Mouse (Mus musculus) MEL (cell line): ENCODE data around the gene Bmpr1b.

Source experiments
- CTCF ChIP-seq, 3 experiments: IDR thresholded peaks in 2 of 3; conservative IDR thresholded peaks in 1 of 3; 2 replicates each; pipeline ENCODE4 v1.5.1; 2011 to 2012; ENCODE audit warnings: low read length in 3 of 3, low read depth in 2 of 3, mild to moderate bottlenecking in 2 of 3, improper control_type of control experiment in 1 of 3, inconsistent platforms in 1 of 3, mixed read lengths in 1 of 3, moderate library complexity in 1 of 3; ENCODE audit not compliant: control insufficient read depth in 1 of 3, insufficient read depth in 1 of 3, poor library complexity in 1 of 3, severe bottlenecking in 1 of 3
- MXI1 ChIP-seq: IDR thresholded peaks from 2 replicates; pipeline ENCODE4 v1.6.1; 2011; ENCODE audit warnings: mild to moderate bottlenecking, low read depth, low read length, improper control_type of control experiment
- POLR2A ChIP-seq, 2 experiments: IDR thresholded peaks; 2 replicates each; pipeline ENCODE4 v1.6.1; 2011 to 2012; ENCODE audit warnings: low read length in 2 of 2, mild to moderate bottlenecking in 2 of 2, control low read depth in 1 of 2, improper control_type of control experiment in 1 of 2, low read depth in 1 of 2, moderate library complexity in 1 of 2; ENCODE audit not compliant: control insufficient read depth in 1 of 2, insufficient read depth in 1 of 2, poor library complexity in 1 of 2

DNA sequence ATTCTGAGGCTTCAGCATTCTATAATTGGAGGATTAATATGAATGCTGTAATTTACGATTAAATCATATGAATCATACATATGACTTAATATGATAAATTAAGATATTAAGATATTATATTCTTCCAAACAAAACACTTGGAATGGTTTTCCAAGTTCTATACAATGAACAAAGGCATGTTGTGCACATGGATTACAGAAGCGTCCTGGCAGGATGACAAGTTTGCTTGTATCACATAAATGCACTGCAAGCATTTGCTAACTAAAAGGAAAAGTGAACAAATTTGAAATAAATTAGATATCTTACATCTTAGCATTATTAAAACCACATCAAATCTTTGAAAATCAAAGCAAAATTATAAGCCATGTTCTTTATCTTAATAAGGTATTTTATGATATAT is 222.4 kb downstream of the Bmpr1b start:
- TF ChIP-seq MXI1: no peak
- TF ChIP-seq POLR2A (IDR thresholded peaks at IDR 0.05; ENCODE audit: control insufficient read depth in 1 of 2, insufficient read depth in 1 of 2, low read depth in 1 of 2, low read length in 2 of 2, poor library complexity in 1 of 2): no peak
- no peak for TF ChIP-seq CTCF (IDR thresholded peaks at IDR 0.05 in 2 of 3, conservative IDR thresholded peaks at IDR 0.05 in 1 of 3; ENCODE audit: control insufficient read depth in 1 of 3, insufficient read depth in 1 of 3, low read depth in 2 of 3, low read length in 3 of 3, poor library complexity in 1 of 3, severe bottlenecking in 1 of 3)
